In the genomic region with DNA sequence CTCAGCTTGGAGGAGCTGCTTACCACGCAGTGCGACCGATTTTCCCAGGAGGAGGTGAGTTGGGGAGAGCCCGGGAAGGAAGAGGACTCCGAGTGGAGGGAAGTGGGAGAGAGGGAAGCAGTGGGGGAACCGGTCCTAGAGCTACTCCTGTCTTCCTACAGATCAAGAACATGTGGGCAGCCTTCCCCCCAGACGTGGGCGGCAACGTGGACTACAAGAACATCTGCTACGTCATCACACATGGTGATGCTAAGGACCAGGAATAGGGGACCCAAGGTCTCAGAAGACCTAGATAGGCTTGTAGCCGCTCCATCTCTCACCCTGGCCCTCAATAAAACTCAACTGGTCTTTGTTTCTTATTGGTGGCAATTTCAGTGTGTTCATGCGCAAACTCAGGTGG, we compare ENCODE assay signal across 11 mouse cellular contexts. TPM values are rescaled to one million over a fixed set of nuclear protein-coding genes. Genes with fewer than 3 reads are reported as not detected.
DNase-seq lines count a peak whose midpoint lies in the region; ATAC-seq and TF ChIP-seq lines count a peak whose summit lies in the region.
"Had no signal": no experiment of that assay in that cellular context is flagged by ENCODE, and none has a peak within 500 bp of the region (broad histone marks: within the 10 kb centered on the region; RNA-seq: fewer than 3 reads in every experiment).

No protein-coding gene starts in this region.

- no peak overlapping the region for H3K27ac ChIP-seq in hindbrain, embryonic 11.5 days (ENCODE audit: low read depth, low read length)
- no peak overlapping the region for H3K27ac ChIP-seq in hindbrain, postnatal 0 days
- no peak overlapping the region for H3K27ac ChIP-seq in limb, embryonic 12.5 days
- H3K27ac ChIP-seq in cerebellum, adult 2 months (ENCODE audit: insufficient read depth, low read length), result no peak overlapping the region
- H3K27ac ChIP-seq: left cerebral cortex, adult 2 months had no signal

- H3K4me1 ChIP-seq in hindbrain, embryonic 11.5 days (replicated peaks; ENCODE audit: control insufficient read depth, insufficient read depth, low read length), result no peaks in the 10 kb centered on the region
- H3K4me1 ChIP-seq in hindbrain, postnatal 0 days (ENCODE audit: insufficient read depth, low read length), result no peaks in the 10 kb centered on the region
- peaks cover 25% of the 10 kb centered on the region for H3K4me1 ChIP-seq in limb, embryonic 12.5 days (replicated peaks)
- no peaks in the 10 kb centered on the region for H3K4me1 ChIP-seq in cerebellum, adult 2 months (ENCODE audit: control insufficient read depth, insufficient read depth, low read length)

- H3K36me3 ChIP-seq in hindbrain, embryonic 11.5 days (ENCODE audit: control insufficient read depth, insufficient read depth, low read length), result no peaks in the 10 kb centered on the region
- H3K36me3 ChIP-seq in hindbrain, postnatal 0 days (ENCODE audit: insufficient read depth, low read length), result no peaks in the 10 kb centered on the region
- no peaks in the 10 kb centered on the region for H3K36me3 ChIP-seq in limb, embryonic 12.5 days

- no peak overlapping the region; the same call in 1 of the 2 replicates for H3K9ac ChIP-seq in hindbrain, embryonic 11.5 days (ENCODE audit: low read depth, low read length)
- H3K9ac ChIP-seq in hindbrain, postnatal 0 days (replicated peaks; ENCODE audit: low read length), result no peak overlapping the region
- H3K9ac ChIP-seq in limb, embryonic 12.5 days (replicated peaks), result no peak overlapping the region

- DNase-seq in cerebellum, adult 9-11 months, result peak; percentile 34
- no peak for DNase-seq in cerebellum, postnatal 4 days (ENCODE audit: low spot score in 2 of 2)
- DNase-seq in hindbrain, embryonic 11.5 days (ENCODE audit: low spot score), result peak; percentile 3
- DNase-seq in hindbrain, postnatal 0 days (ENCODE audit: low spot score), result no peak
- DNase-seq in R1 (ENCODE audit: low read depth, low spot score), result peak; percentile 79
- DNase-seq in T-cell, adult 2 months (ENCODE audit: low spot score), result no peak
- DNase-seq in cerebellum, adult 2 months, result no peak
- DNase-seq: lung, adult 2 months had no signal

- 47% methylated on average over 12 of the region's 12 CpGs for WGBS in hindbrain, embryonic 11.5 days
- 53% methylated on average over 12 of the region's 12 CpGs for WGBS in hindbrain, postnatal 0 days
- WGBS in limb, embryonic 12.5 days, result 54% methylated on average over 12 of the region's 12 CpGs
- WGBS in cerebellum, adult 2 months, result 59% methylated on average over 12 of the region's 12 CpGs

- H3K4me3 ChIP-seq in hindbrain, embryonic 11.5 days (ENCODE audit: low read depth, low read length), result no peak overlapping the region
- no peak overlapping the region for H3K4me3 ChIP-seq in hindbrain, postnatal 0 days (ENCODE audit: low read length)
- H3K4me3 ChIP-seq in limb, embryonic 12.5 days (replicated peaks), result peak overlapping the region; percentile 37; the same call in 1 of the 2 replicates
- no peak overlapping the region for H3K4me3 ChIP-seq in cerebellum, adult 2 months (replicated peaks; ENCODE audit: insufficient read depth, low read depth, low read length)
- H3K4me3 ChIP-seq: erythroblast, embryonic 14.5 days had no signal

- TF ChIP-seq POLR2A in cerebellum, adult 2 months (IDR thresholded peaks at IDR 0.05; ENCODE audit: borderline replicate concordance, insufficient read depth, low read length), result no peak

- peaks cover 10% of the 10 kb centered on the region; the same call in 1 of the 2 replicates for H3K27me3 ChIP-seq in hindbrain, embryonic 11.5 days (ENCODE audit: control insufficient read depth, insufficient read depth, low read length)
- H3K27me3 ChIP-seq in hindbrain, postnatal 0 days (ENCODE audit: insufficient read depth, low read length), result no peaks in the 10 kb centered on the region
- H3K27me3 ChIP-seq in limb, embryonic 12.5 days, result peaks cover 16% of the 10 kb centered on the region; the same call in 1 of the 2 replicates
- no peaks in the 10 kb centered on the region for H3K27me3 ChIP-seq in cerebellum, adult 2 months (ENCODE audit: control insufficient read depth, insufficient read depth, low read length)

- H3K4me2 ChIP-seq in hindbrain, embryonic 11.5 days (replicated peaks; ENCODE audit: low read depth, low read length), result no peak overlapping the region
- H3K4me2 ChIP-seq in hindbrain, postnatal 0 days (ENCODE audit: low read depth, low read length), result no peak overlapping the region
- H3K4me2 ChIP-seq in limb, embryonic 12.5 days, result peak overlapping the region; percentile 60

- ATAC-seq in hindbrain, embryonic 11.5 days (ENCODE audit: low FRiP score), result no peak
- no peak for ATAC-seq in hindbrain, postnatal 0 days
- no peak for ATAC-seq in limb, embryonic 12.5 days (ENCODE audit: insufficient number of reproducible peaks, insufficient read depth, low FRiP score, low TSS enrichment, low read depth)

- no peaks in the 10 kb centered on the region for H3K9me3 ChIP-seq in hindbrain, embryonic 11.5 days (ENCODE audit: control insufficient read depth, low read length)
- no peaks in the 10 kb centered on the region for H3K9me3 ChIP-seq in hindbrain, postnatal 0 days (ENCODE audit: low read length)
- H3K9me3 ChIP-seq in limb, embryonic 12.5 days, result no peaks in the 10 kb centered on the region

- TF ChIP-seq CTCF in hindbrain, postnatal 0 days (IDR thresholded peaks at IDR 0.05; ENCODE audit: low read depth), result no peak
- no peak for TF ChIP-seq CTCF in cerebellum, adult 2 months (IDR thresholded peaks at IDR 0.05; ENCODE audit: borderline replicate concordance, insufficient read depth, low read depth, low read length)

RNA-seq across cellular contexts. Expression of gene Mylpf, which starts 5.2 kb away (rescaled TPM):
- polyA plus RNA-seq in hindbrain, embryonic 11.5 days (2014; fragmentation: Nextera tagmentation; extraction: Ambion mirVana), result 24.1 and 26.5 TPM in 2 replicates
- total RNA-seq in hindbrain, postnatal 0 days (2014; rRNA removed), result 15.5 TPM in 1 of 2 replicates, not detected in the other
- polyA plus RNA-seq in hindbrain, postnatal 0 days (2015; fragmentation: Nextera tagmentation; extraction: Ambion mirVana), result 3.0 and 3.1 TPM in 2 replicates
- 142 and 145 TPM in 2 replicates for polyA plus RNA-seq in limb, embryonic 12.5 days (2016; fragmentation: Nextera tagmentation; extraction: Ambion mirVana)
- polyA plus RNA-seq in cerebellum, adult 2 months (2012; rRNA removed), result 1.6 and 3.0 TPM in 2 replicates

RNA-seq across cellular contexts. Expression of gene Tbc1d10b, which starts 5.7 kb away (rescaled TPM):
- polyA plus RNA-seq in hindbrain, embryonic 11.5 days (2014; fragmentation: Nextera tagmentation; extraction: Ambion mirVana), result 18.7 and 19.1 TPM in 2 replicates
- 68.6 and 69.4 TPM in 2 replicates for total RNA-seq in hindbrain, postnatal 0 days (2014; rRNA removed)
- polyA plus RNA-seq in hindbrain, postnatal 0 days (2015; fragmentation: Nextera tagmentation; extraction: Ambion mirVana), result 25.4 and 28.1 TPM in 2 replicates
- 40.9 and 45.3 TPM in 2 replicates for polyA plus RNA-seq in limb, embryonic 12.5 days (2016; fragmentation: Nextera tagmentation; extraction: Ambion mirVana)
- polyA plus RNA-seq in cerebellum, adult 2 months (2012; rRNA removed), result 72.4 and 83.9 TPM in 2 replicates

RNA-seq across cellular contexts. Expression of gene Cd2bp2, which starts 18.1 kb away (rescaled TPM):
- polyA plus RNA-seq in hindbrain, embryonic 11.5 days (2014; fragmentation: Nextera tagmentation; extraction: Ambion mirVana), result 64.7 and 76.2 TPM in 2 replicates
- 59.7 and 75.0 TPM in 2 replicates for total RNA-seq in hindbrain, postnatal 0 days (2014; rRNA removed)
- polyA plus RNA-seq in hindbrain, postnatal 0 days (2015; fragmentation: Nextera tagmentation; extraction: Ambion mirVana), result 57.0 and 62.3 TPM in 2 replicates
- 86.5 and 91.8 TPM in 2 replicates for polyA plus RNA-seq in limb, embryonic 12.5 days (2016; fragmentation: Nextera tagmentation; extraction: Ambion mirVana)
- polyA plus RNA-seq in cerebellum, adult 2 months (2012; rRNA removed), result 101 and 103 TPM in 2 replicates

RNA-seq across cellular contexts. Expression of gene Zfp553, which starts 18.9 kb away (rescaled TPM):
- 26.5 and 29.7 TPM in 2 replicates for polyA plus RNA-seq in hindbrain, embryonic 11.5 days (2014; fragmentation: Nextera tagmentation; extraction: Ambion mirVana)
- 41.0 and 43.3 TPM in 2 replicates for total RNA-seq in hindbrain, postnatal 0 days (2014; rRNA removed)
- polyA plus RNA-seq in hindbrain, postnatal 0 days (2015; fragmentation: Nextera tagmentation; extraction: Ambion mirVana), result 31.7 and 33.9 TPM in 2 replicates
- 61.9 and 65.5 TPM in 2 replicates for polyA plus RNA-seq in limb, embryonic 12.5 days (2016; fragmentation: Nextera tagmentation; extraction: Ambion mirVana)
- 16.6 and 17.6 TPM in 2 replicates for polyA plus RNA-seq in cerebellum, adult 2 months (2012; rRNA removed)

RNA-seq across cellular contexts. Expression of gene Sept1, which starts 19.0 kb away (rescaled TPM):
- polyA plus RNA-seq in hindbrain, embryonic 11.5 days (2014; fragmentation: Nextera tagmentation; extraction: Ambion mirVana), result 23.7 and 30.0 TPM in 2 replicates
- total RNA-seq in hindbrain, postnatal 0 days (2014; rRNA removed), result 4.6 and 5.0 TPM in 2 replicates
- polyA plus RNA-seq in hindbrain, postnatal 0 days (2015; fragmentation: Nextera tagmentation; extraction: Ambion mirVana), result 3.8 and 5.2 TPM in 2 replicates
- polyA plus RNA-seq in limb, embryonic 12.5 days (2016; fragmentation: Nextera tagmentation; extraction: Ambion mirVana), result 34.1 and 35.9 TPM in 2 replicates
- polyA plus RNA-seq in cerebellum, adult 2 months (2012; rRNA removed), result 11.3 and 12.5 TPM in 2 replicates

Comparison
In these comparisons a context has a peak if more than half of its experiments do, and no peak if none do; other contexts are left out.
1. DNase-seq: peak in cerebellum, adult 9-11 months (single experiment), hindbrain, embryonic 11.5 days (single experiment) and R1 (single experiment); none in cerebellum, postnatal 4 days (0 of 2), hindbrain, postnatal 0 days (single experiment), T-cell, adult 2 months (single experiment) and cerebellum, adult 2 months (0 of 2).